Mouse (Mus musculus): Measurements from ENCODE around the gene Cacna1a. TPM values are rescaled to one million over a fixed set of nuclear protein-coding genes. Genes with fewer than 3 reads are reported as not detected.
"Not testable (repeated sequence)": the region's sequence is repeated elsewhere in the genome, so short reads cannot be mapped to it uniquely, and the experiment has no call there.

Cacna1a gene
- polyA plus RNA-seq, 1 experiment from 2014 or later: 6.4 TPM

GRCm38 (mm10) chr8:84668731-84669485, 280.7 kb downstream of the Cacna1a start:
- WGBS: 83% methylated on average over 6 of the region's 6 CpGs
- no peak overlapping the region for H3K27ac ChIP-seq
- no peak overlapping the region for H3K4me3 ChIP-seq
- peaks cover 21% of the 10 kb centered on the region for H3K4me1 ChIP-seq
- no peak for DNase-seq (ENCODE audit: low spot score)
- H3K27me3 ChIP-seq (ENCODE audit: low read depth, poor library complexity, severe bottlenecking): no peaks in the 10 kb centered on the region
- H3K9me3 ChIP-seq (replicated peaks): no peaks in the 10 kb centered on the region
- H3K36me3 ChIP-seq: peaks cover 75% of the 10 kb centered on the region

- H3K4me3 ChIP-seq; H3K27ac ChIP-seq; H3K27me3 ChIP-seq (ENCODE audit: low read depth, poor library complexity, severe bottlenecking); H3K9me3 ChIP-seq (replicated peaks): not testable (repeated sequence)
- H3K4me1 ChIP-seq: peaks cover 12% of the 10 kb centered on the region
- peaks cover 90% of the 10 kb centered on the region for H3K36me3 ChIP-seq
- DNase-seq (ENCODE audit: low spot score): peak; percentile 29
- 91% methylated on average over 5 of the region's 5 CpGs for WGBS
Observed at GRCm38 (mm10) chr8:84670295-84671006, 282.2 kb downstream of the Cacna1a start.

- no peaks in the 10 kb centered on the region for H3K4me1 ChIP-seq
- H3K9me3 ChIP-seq (replicated peaks): no peaks in the 10 kb centered on the region
- peaks cover 97% of the 10 kb centered on the region for H3K36me3 ChIP-seq
- H3K4me3 ChIP-seq: no peak overlapping the region
- H3K27me3 ChIP-seq (ENCODE audit: low read depth, poor library complexity, severe bottlenecking): no peaks in the 10 kb centered on the region
- WGBS: 90% methylated on average over 5 of the region's 5 CpGs
- DNase-seq (ENCODE audit: low spot score): no peak
- no peak overlapping the region for H3K27ac ChIP-seq
Observed at GRCm38 (mm10) chr8:84677305-84677704, 289.1 kb downstream of the Cacna1a start.

GRCm38 (mm10) chr8:84681476-84681875, 293.2 kb downstream of the Cacna1a start:
- WGBS: 93% methylated on average over 2 of the region's 2 CpGs
- peaks cover 20% of the 10 kb centered on the region for H3K4me1 ChIP-seq

GRCm38 (mm10) chr8:84682257-84682656, 294.0 kb downstream of the Cacna1a start:
- Histone ChIP-seq H3K9me3 (replicated peaks) (no peaks in the 10 kb centered on the region), H3K27me3 (ENCODE audit: low read depth, poor library complexity, severe bottlenecking) (no peaks in the 10 kb centered on the region), H3K36me3 (peaks cover 85% of the 10 kb centered on the region), H3K27ac (no peak overlapping the region), H3K4me1 (peaks cover 25% of the 10 kb centered on the region), H3K4me3 (no peak overlapping the region)
- 88% methylated on average over 2 of the region's 2 CpGs for WGBS
- no peak for DNase-seq (ENCODE audit: low spot score)

More at GRCm38 (mm10) chr8:84681476-84681875, 293.2 kb downstream of the Cacna1a start:
- H3K9me3 ChIP-seq (replicated peaks): no peaks in the 10 kb centered on the region
- H3K27me3 ChIP-seq (ENCODE audit: low read depth, poor library complexity, severe bottlenecking): no peaks in the 10 kb centered on the region
- no peak overlapping the region for H3K4me3 ChIP-seq
- peaks cover 92% of the 10 kb centered on the region for H3K36me3 ChIP-seq
- no peak for DNase-seq (ENCODE audit: low spot score)
- H3K27ac ChIP-seq: no peak overlapping the region

GRCm38 (mm10) chr8:84684537-84684936, 296.3 kb downstream of the Cacna1a start:
- Histone ChIP-seq H3K4me3 (peak overlapping the region; percentile 94; the same call in 1 of the 2 replicates), H3K36me3 (peaks cover 65% of the 10 kb centered on the region)
- 74% methylated on average over 3 of the region's 3 CpGs for WGBS

GRCm38 (mm10) chr8:84686191-84687002, 298.2 kb downstream of the Cacna1a start, which contains the start of gene Trmt1:
Gene Trmt1, plus strand, starts transcription at chr8:84686307.
- 13% methylated on average over 20 of the region's 20 CpGs for WGBS
- H3K36me3 ChIP-seq: peaks cover 55% of the 10 kb centered on the region
- peak; percentile 41 for DNase-seq (ENCODE audit: low spot score)
- H3K9me3 ChIP-seq (replicated peaks): no peaks in the 10 kb centered on the region
- no peaks in the 10 kb centered on the region for H3K27me3 ChIP-seq (ENCODE audit: low read depth, poor library complexity, severe bottlenecking)
- peaks cover 53% of the 10 kb centered on the region for H3K4me1 ChIP-seq
- peak within 1 kb of the TSS; percentile 99 for H3K27ac ChIP-seq
- peak within 1 kb of the TSS; percentile 94 for H3K4me3 ChIP-seq

More at GRCm38 (mm10) chr8:84684537-84684936, 296.3 kb downstream of the Cacna1a start:
- Histone ChIP-seq H3K27ac (no peak overlapping the region), H3K27me3 (ENCODE audit: low read depth, poor library complexity, severe bottlenecking) (no peaks in the 10 kb centered on the region), H3K4me1 (peaks cover 40% of the 10 kb centered on the region), H3K9me3 (replicated peaks) (no peaks in the 10 kb centered on the region)
- no peak for DNase-seq (ENCODE audit: low spot score)

- Histone ChIP-seq H3K9me3 (replicated peaks) (no peaks in the 10 kb centered on the region), H3K27me3 (ENCODE audit: low read depth, poor library complexity, severe bottlenecking) (no peaks in the 10 kb centered on the region), H3K4me3 (peak overlapping the region; percentile 94), H3K27ac (peak overlapping the region; percentile 99), H3K36me3 (peaks cover 54% of the 10 kb centered on the region), H3K4me1 (peaks cover 53% of the 10 kb centered on the region)
- WGBS: 1% methylated on average over 51 of the region's 62 CpGs
- peak; percentile 88 for DNase-seq (ENCODE audit: low spot score)
Observed at GRCm38 (mm10) chr8:84687003-84687704, 298.9 kb downstream of the Cacna1a start.

GRCm38 (mm10) chr8:84687705-84688100, 299.5 kb downstream of the Cacna1a start, which contains the start of gene Nacc1:
Gene Nacc1, minus strand, starts transcription at chr8:84687862.
- 1% methylated on average over 37 of the region's 37 CpGs for WGBS
- H3K27ac ChIP-seq: peak within 1 kb of the TSS; percentile 99
- peak; percentile 92 for DNase-seq (ENCODE audit: low spot score)
- H3K36me3 ChIP-seq: peaks cover 54% of the 10 kb centered on the region
- H3K27me3 ChIP-seq (ENCODE audit: low read depth, poor library complexity, severe bottlenecking): no peaks in the 10 kb centered on the region
- peak within 1 kb of the TSS; percentile 94 for H3K4me3 ChIP-seq
- H3K4me1 ChIP-seq: peaks cover 53% of the 10 kb centered on the region
- H3K9me3 ChIP-seq (replicated peaks): no peaks in the 10 kb centered on the region

GRCm38 (mm10) chr8:84689091-84689915, 301.1 kb downstream of the Cacna1a start:
- no peaks in the 10 kb centered on the region for H3K9me3 ChIP-seq (replicated peaks)
- peak overlapping the region; percentile 87 for H3K27ac ChIP-seq
- H3K4me1 ChIP-seq: peaks cover 53% of the 10 kb centered on the region
- under 1% methylated on average over 47 of the region's 47 CpGs for WGBS
- no peaks in the 10 kb centered on the region for H3K27me3 ChIP-seq (ENCODE audit: low read depth, poor library complexity, severe bottlenecking)
- peaks cover 52% of the 10 kb centered on the region for H3K36me3 ChIP-seq
- peak; percentile 90 for DNase-seq (ENCODE audit: low spot score)
- peak overlapping the region; percentile 94 for H3K4me3 ChIP-seq
